Mouse (Mus musculus) small intestine, adult 2 months (tissue): Measurements from ENCODE around the gene Igsf3.

Source experiments
- CTCF ChIP-seq: fragments of 200-500 bp; IDR thresholded peaks from 2 replicates; pipeline ENCODE4 v1.5.1; 2012; ENCODE audit warnings: low read depth, mild to moderate bottlenecking, control low read depth, inconsistent platforms, low read length, moderate library complexity, mixed read lengths; ENCODE audit not compliant: insufficient replicate concordance, insufficient read length; ENCODE audit errors: extremely low read depth
- POLR2A ChIP-seq: fragments of 200-500 bp; IDR thresholded peaks from 2 replicates; pipeline ENCODE4 v1.6.1; 2012; ENCODE audit warnings: low read depth, mild to moderate bottlenecking, control low read depth, inconsistent platforms, low read length, moderate library complexity

DNA sequence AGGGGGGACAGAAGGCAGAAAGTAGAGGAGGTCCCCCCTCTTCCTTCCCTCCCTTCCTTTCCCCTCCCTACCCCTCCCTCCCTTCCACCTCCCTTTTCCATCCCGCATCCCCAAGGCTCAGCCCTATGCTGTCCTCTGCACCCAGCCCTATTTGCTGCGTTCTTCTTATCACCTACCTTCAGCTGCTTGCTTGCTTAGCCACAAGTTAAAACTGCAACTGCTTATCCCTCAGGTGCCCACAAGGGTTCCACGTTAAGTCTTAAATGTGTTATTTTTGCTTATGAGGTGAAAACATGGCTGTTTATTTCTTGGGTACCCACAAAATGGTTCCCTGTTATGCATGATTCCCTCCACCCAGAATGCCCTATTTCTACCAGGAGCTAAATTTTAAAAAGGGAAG, 86.6 kb downstream of the Igsf3 start:
- TF ChIP-seq CTCF (no peak), POLR2A (no peak)
